Mouse (Mus musculus) ovary, postnatal 36 days (tissue): ENCODE data around the gene Mapk10.

Source experiments
- DNase-seq: peaks from one replicate; pipeline ENCODE4 v3.0.0; 2022; ENCODE audit warnings: low spot score, mixed read lengths

Gene Mapk10

DNA sequence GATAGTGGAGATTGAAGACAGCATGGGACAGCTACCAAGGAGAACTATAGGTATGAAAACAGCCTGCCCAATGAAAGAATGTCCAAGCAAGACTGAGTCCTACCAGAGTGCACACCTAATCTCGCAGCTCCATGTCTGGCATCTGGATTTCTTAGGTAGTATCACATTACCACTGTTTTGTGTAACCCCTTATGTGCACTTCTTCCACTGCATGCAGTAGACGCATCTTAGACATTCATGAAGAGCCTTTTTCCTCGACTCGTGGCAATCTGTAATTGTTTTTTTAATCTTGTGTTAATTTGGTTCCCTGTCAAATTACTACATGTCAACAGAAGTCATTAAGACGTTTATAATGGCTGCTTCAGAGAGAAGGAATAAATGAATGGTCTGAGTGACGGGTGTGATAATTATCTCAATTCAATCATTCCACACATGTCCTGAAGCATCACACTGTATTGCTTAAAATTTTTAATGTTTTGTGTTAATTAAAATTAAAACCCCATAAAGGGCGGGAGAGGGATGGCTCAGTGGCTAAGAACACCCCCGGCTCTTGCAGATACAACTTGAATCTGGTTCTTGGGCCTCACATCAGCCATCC is 160.7 kb downstream of the Mapk10 start:
- no peak for DNase-seq

- no peak for DNase-seq
Measured at GRCm38 (mm10) chr5:103048011-103048410, 163.1 kb downstream of the Mapk10 start.

DNA sequence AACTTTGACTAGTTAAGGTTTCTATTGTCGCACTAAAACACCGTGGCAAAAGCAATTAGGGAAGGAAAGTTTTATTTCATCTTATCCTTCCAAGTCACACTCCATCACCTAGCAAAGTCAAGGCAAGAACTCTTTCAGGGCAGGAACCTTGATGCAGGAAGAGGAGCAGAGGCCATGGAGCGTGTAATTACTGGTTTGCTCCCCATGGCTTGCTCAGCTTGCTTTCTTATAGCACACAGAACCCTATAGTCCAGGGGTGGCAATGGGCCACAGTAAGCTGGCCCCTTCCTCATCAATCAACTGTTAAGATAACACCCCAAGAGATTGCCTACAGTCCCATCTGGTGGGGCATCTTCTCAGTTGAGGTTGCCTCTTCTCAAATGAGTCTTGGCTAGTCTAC is 173.4 kb downstream of the Mapk10 start:
- no peak for DNase-seq

DNA sequence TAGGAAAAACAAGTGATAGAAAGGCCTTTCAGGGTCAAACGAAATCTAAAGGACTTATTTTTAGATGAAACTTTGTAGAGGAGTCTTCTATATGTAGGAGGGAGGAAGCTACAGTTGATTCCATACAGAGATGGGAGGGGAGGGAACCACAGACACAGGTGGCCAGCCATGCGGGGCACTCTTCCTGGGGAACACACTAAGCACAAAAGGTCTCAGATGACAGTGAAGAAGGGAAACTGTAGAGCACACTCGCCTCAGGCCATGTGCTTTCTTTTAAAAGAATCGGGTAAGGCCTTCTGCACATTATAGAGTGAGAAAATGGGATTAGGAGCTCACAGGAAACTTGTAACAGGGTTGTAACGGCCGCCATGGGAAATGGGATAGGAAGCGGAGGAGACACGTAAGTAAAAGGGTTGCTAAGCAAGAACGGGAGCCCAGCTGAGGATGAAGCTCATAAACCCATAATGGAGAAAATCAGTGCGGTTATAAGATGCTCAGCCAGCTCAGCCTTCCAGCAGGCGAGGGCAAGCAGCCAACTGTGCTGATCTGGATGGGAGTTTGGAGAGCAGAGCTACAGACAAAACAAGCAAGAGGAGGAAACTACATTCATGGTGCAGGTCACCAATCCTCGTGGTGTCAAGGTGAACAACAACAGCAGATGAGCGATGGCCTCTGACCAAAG is 182.1 kb downstream of the Mapk10 start:
- DNase-seq, result peak; percentile 74

DNA sequence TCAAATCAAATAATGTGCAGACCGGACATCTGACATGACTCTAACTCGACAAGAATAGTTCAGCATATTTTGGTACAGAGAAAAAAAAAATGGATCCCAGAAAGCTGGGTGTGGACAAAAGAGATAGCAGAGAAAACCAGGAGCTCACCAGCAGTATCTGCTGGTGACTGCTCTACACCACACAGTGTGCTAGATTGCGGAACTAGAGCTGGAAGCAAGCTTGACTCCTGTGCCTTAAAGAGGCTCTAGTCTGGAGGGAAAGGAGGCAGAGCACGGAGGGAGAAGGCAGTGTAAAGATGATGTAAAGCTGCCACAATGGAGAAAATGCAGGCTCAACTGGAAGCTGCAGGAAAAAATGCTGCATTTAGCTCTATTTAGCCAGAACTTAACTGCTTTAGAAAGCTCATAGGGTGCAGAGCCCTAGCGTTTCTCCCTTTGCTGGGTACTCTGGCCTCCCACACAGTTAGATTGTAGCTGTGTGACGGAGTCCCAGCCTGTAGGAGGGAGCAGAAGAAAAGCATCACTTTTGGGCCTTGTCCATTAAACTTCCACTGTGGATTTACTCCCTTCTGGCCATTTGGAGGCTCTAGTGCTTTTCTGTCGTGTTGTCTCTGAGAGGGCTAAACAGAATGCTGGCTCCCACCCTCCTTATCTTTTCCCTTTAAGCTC is 188.5 kb downstream of the Mapk10 start:
- DNase-seq, result no peak

DNA sequence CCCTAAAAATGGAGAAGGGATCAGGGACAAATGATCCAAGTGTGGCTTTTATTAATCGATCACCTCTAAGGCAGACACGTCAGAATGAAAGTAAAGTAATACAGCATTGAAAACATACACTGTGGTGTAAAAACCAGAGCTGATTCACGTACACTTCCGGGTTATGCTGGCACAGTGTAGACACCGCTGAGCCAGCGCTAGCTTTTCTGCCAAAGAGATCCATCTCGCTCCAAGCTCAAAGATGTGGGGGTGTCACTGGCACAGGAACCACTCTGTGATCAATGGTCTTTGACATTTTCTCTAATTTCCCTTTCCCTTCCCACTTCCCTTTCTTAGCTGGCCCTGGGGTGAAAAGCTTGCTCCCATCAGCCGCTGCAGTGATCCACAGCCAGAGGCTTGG is 189.7 kb downstream of the Mapk10 start:
- DNase-seq, result no peak

GRCm38 (mm10) chr5:103020954-103021353 is 190.2 kb downstream of the Mapk10 start:
- DNase-seq, result no peak

GRCm38 (mm10) chr5:103020127-103020526 is 191.0 kb downstream of the Mapk10 start:
- no peak for DNase-seq

DNA sequence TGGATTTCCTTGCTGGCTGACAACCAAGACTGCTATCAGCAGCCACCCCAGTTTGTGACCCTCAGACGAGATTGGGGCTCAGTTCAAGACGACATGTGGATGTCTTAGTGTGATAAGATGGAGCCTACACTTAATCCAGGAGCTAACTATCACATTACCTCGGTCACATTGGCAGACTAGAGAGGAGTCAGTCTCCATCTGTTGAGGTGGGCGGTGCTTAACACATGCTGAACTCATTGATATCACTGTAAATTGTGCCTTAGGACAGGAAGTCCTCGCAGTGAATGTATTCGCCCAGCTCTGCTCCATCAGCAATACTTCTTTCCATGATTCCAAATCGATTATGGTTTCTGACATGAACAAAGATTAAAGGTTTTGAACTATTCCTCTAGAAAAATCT is 193.5 kb downstream of the Mapk10 start:
- DNase-seq, result no peak

DNA sequence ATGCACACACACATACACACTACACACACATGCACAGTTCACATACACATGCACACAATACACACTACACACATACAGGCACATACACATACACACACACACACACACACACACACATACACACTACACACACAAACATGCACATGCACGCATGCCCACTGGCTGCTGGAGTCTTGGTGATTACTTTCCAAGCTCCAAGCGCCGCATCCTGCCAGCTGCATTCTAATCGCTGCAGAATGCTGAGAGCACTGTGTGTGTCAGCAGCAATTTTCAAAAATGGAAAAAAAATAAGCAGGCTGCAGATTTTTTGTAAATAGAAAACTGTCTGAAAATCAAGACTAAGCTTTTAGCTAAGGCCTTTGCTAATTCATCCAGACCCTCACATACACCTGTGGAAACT is 196.8 kb downstream of the Mapk10 start:
- no peak for DNase-seq

DNA sequence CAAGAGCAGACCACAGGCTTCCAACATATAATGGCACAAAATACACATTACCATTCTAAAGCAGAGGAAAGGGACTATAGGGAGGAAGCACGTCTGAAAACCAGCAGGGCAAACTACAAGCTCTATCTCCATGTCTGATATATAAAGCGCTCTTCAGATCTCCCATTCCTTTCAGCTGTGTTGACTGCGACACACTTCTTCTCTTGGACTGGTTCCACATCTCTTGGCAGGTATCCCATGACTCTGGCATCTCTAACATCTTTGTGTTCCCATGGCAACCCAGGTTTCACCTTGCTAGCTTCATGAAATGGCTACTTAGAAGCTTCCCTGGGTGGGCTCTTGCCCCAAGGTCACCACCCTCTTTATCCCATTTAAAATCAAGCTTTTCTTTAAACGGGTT is 202.2 kb downstream of the Mapk10 start:
- DNase-seq, result no peak

DNA sequence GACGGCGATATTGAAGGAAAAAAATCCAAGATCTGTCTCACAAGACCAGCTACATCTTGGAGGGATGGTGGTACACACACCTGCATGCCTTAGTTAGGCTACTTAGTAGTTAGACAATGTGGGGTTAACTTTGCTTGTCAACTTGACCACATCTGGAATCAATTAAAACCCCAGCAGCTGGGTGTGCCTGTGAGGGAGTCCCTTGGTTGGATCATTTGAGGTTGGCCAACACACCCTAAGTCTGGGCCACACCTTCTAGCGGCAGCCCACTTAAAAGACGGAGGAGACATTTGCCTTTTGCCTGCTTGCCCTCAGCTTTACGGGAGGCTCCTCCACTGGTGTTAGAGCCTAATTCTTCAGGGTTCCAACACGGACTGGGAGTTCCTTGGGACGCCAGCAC is 209.0 kb downstream of the Mapk10 start:
- DNase-seq, result no peak

GRCm38 (mm10) chr5:103000572-103000971 is 210.6 kb downstream of the Mapk10 start:
- no peak for DNase-seq

DNA sequence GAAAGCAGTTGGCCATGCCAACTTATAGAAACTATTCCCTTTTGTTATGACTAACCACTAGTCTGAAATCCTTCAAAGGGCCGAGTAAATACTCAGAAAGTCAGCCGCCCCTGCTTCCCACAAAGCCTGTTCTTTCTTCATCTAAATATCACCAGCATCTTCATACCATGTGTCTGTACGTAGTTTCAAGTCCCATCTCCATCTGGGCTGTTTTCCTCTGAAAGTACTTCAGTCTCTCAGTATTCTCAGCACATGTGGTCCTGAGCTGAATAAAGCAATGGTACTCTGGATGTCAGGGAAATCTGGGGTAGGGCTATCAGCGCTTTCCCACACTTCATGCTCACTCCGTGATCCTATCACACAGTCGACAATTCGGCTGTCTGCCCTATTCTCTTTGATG is 212.6 kb downstream of the Mapk10 start:
- DNase-seq, result no peak

DNA sequence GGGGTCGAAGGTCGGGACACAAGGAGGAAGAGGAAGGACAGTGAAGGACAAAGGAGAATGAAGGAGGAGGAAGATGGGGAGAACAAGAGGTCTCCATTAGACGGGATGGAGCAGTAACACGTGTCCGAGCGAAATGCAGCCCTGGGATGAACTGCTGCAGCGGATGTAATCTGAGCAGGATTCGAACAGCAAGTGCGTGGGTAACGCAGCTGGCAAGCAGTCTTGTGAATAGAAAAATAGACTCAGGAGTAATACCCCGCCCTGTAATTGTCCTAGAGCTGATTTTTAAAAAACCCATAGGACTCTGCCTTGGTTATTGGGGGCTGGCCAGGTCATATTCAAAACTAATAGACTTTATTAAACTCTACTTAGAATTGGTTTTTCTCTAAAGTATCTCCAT is 213.2 kb downstream of the Mapk10 start:
- no peak for DNase-seq

- DNase-seq, result no peak
Measured at GRCm38 (mm10) chr5:102996331-102996730, 214.8 kb downstream of the Mapk10 start.

- no peak for DNase-seq
Measured at GRCm38 (mm10) chr5:102995928-102996327, 215.2 kb downstream of the Mapk10 start.

DNA sequence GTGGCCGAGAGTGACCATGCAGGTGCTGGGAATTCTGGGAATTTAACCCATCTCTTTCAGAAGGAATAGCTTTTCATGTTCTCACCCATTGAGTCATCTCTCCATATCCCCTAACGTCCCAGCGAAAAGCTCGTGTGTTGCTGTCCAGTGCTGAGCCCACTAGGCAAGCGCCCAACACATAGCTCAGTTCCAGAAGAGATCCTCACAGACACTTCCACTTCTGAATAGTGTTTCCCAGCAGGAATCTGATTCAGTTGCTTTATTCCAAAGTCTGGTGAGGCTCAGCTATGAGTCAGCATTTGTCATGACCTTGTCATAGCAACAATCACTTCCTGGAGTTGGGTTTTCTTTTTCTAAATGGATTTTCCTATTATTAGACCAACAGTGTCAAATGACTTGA is 217.2 kb downstream of the Mapk10 start:
- DNase-seq, result no peak

DNA sequence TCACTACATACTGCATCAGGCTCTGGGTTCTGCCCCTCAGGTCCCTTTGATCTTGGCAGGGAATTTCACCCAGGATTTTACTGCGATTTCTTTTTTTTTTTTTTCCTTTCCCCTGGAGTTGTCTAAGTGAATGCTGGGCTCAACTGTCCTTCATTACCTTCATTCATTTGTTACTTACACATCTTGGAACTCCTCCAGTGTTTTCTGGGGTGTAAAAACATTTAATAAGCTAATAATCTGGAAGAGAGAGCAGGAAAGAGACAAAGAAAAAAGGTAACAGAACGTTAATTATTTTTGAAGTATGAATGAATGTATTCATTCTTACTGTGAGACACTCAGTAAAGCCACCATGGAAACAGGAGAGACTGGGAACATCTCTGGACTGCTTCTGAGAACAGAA is 219.4 kb downstream of the Mapk10 start:
- no peak for DNase-seq

DNA sequence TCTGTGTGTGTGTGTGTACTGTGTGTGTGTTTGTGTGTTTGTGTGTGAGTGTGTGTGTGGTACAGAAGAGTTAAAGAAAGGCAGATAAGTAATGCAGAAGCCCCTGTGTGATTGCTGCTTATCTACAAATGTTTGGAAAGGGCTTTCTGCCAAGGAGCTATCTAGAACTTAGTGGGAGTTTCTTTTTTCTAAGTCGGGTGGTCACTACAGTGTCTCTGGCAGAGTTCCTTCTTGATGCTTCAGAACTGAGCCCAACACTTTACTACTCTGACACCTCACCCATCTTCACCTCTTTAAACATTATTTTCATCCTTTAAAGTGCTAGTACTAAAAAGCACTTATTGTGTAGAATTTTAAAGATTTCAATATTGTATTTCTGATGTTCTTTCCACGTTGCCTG is 232.8 kb downstream of the Mapk10 start:
- DNase-seq, result no peak

DNA sequence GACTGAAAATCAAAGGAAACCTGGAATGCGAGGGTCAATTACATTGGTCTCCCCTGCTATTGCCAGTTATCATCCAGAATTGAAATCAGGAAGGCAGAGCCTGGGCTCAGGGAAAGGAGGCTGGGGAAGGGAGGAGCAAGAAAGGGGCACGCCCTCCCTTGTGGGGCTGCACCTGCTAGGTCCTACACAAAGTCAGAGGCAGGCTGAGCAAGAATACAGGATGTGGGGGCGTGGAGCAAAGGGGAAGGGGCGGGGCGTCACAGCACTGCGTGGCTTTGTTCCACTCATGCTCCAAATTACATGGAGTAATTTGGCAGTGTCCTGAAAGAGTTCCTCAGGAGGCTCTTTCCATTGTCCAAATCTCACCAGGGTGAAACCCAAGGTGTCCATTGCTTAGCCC is 234.0 kb downstream of the Mapk10 start:
- peak; percentile 16 for DNase-seq

DNA sequence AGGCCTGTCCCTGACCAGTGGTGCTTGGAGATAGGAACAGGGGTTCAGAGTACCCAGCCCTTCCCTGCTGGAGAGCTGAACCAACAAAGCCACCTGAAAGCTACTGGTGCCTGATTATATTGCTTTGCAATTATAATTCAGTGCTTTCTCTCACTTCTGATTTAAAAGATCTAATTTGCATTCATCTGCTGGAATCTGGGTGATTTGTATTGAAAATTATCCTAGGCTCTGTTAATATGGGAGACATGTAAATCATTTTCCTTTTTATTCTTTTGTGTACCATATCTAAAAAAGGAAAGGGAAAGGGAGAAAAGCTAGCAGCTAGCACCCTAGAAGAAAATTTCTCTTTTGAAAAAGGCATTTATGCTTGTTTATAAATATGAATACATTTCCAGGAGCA is 234.6 kb downstream of the Mapk10 start:
- DNase-seq, result no peak

DNA sequence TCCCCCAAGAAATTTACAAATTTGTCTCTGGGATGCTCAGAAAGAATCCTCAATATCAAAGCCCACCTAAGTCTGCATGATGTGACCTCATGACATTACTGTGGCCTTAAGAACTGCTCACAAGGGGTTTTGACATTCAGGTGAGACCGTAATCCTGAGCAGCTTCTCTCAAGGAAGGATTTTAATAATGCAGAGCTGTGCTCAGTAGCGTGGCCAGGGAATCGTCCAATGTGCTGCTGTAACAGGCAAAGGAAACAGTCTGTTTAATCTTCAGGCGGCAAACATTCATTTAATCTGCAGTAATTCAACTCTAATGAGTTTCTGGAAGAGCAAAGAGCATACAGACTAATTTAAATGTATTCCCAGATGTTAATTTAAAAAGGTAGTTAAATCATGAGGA is 236.7 kb downstream of the Mapk10 start:
- DNase-seq, result no peak

- no peak for DNase-seq
Measured at GRCm38 (mm10) chr5:102964396-102964795, 246.7 kb downstream of the Mapk10 start.
